Mouse (Mus musculus): ENCODE measurements at regions not wholly inside any gene's neighbourhood (a gene's known extent, or its start where the extent isn't known, plus 50 kb on each side); places are given as distances from the start of the nearest gene placed in this dataset.

DNA sequence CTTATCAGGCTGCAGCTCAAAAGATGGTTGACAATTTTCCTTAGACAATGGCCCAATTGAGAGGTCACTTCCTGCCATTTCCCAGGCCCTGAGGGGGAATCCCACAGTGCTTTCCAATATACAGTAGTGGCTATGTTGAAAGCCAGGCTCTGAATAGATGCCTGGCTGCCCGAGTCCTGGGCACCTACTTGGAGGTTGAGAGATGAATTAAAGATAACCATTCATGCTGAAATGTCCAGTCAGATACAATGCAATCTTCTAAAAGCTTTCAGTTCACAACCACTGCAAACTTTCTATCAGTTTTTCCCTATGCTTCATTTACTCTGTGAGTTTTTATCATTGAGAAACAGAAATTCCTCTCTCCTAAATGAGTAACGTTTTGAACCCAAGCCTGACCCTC is 143.3 kb upstream of the Mef2c start:
- TF ChIP-seq GATA1 (IDR thresholded peaks at IDR 0.05; ENCODE audit: low read length) (no peak), TAL1 (IDR thresholded peaks at IDR 0.05; ENCODE audit: low read length) (no peak)
